Mouse (Mus musculus) heart, embryonic 13.5 days (tissue): ENCODE measurements around the gene Plxna4. TPM values are rescaled to one million over a fixed set of nuclear protein-coding genes. Genes with fewer than 3 reads are reported as not detected.

ENCODE experiments used
- ATAC-seq: fragments of 200-750 bp; cut with Nextera tagmentation; 2 replicates; pipeline ENCODE4 v1.8.0; 2017; ENCODE audit warnings: moderate TSS enrichment; ENCODE audit not compliant: insufficient number of reproducible peaks, low FRiP score, low TSS enrichment; ENCODE audit errors: extremely low read depth
- H3K27ac ChIP-seq: fragments of 300-500 bp; sonication (generic); replicated peaks from 2 replicates; pipeline ENCODE4 v1.5.1; 2015; ENCODE audit warnings: moderate library complexity, mild to moderate bottlenecking, inconsistent platforms
- H3K27me3 ChIP-seq: fragments of 300-500 bp; sonication (generic); replicated peaks from 2 replicates; pipeline ENCODE4 v1.6.1; 2015; ENCODE audit warnings: mild to moderate bottlenecking, inconsistent platforms
- H3K36me3 ChIP-seq: fragments of 300-500 bp; sonication (generic); 2 replicates; pipeline ENCODE4 v1.6.1; 2015; ENCODE audit warnings: mild to moderate bottlenecking, inconsistent platforms
- H3K4me1 ChIP-seq: fragments of 300-500 bp; sonication (generic); 2 replicates; pipeline ENCODE4 v1.6.1; 2015; ENCODE audit warnings: inconsistent platforms
- H3K4me2 ChIP-seq: fragments of 300-500 bp; sonication (generic); 2 replicates; pipeline ENCODE4 v1.6.1; 2015; ENCODE audit warnings: inconsistent platforms, mild to moderate bottlenecking, moderate library complexity
- H3K4me3 ChIP-seq: fragments of 300-500 bp; sonication (generic); 2 replicates; pipeline ENCODE4 v1.5.1; 2015; ENCODE audit warnings: moderate library complexity, mild to moderate bottlenecking, inconsistent platforms
- H3K9ac ChIP-seq: fragments of 300-500 bp; sonication (generic); 2 replicates; pipeline ENCODE4 v1.6.1; 2015; ENCODE audit warnings: inconsistent platforms, mild to moderate bottlenecking, moderate library complexity
- H3K9me3 ChIP-seq: fragments of 300-500 bp; sonication (generic); 2 replicates; pipeline ENCODE4 v1.6.1; 2016; ENCODE audit warnings: inconsistent platforms
- WGBS: fragments of 180-500 bp; shearing (Covaris S2); methylation state at CpG from one replicate; pipeline ENCODE4 v1.1.7; 2015; ENCODE audit warnings: mixed read lengths; 5-methylcytosine and 5-hydroxymethylcytosine counted together
- polyA plus RNA-seq: library from polyadenylated mRNA; unstranded; fragments of >200 nt; fragmentation: Nextera tagmentation; extraction: Ambion mirVana; gene quantifications from 2 replicates; pipeline ENCODE4 v1.2.1, GENCODE M21; 2015

Gene Plxna4
- polyA plus RNA-seq, 1 experiment from 2014 or later, result 5.5 TPM

GRCm38 (mm10) chr6:32373931-32374361 is 214.0 kb downstream of the Plxna4 start:
- H3K36me3 ChIP-seq, result 0 out of 2 replicates have a peak, but pooled peaks cover 6% of the 10 kb centered on the region
- peaks cover 41% of the 10 kb centered on the region for H3K4me1 ChIP-seq
- H3K9me3 ChIP-seq, result no peaks in the 10 kb centered on the region
- no peak overlapping the region for H3K9ac ChIP-seq
- ATAC-seq, result no peak
- no peak overlapping the region for H3K4me3 ChIP-seq
- H3K27ac ChIP-seq, result no peak overlapping the region
- 82% methylated on average over 8 of the region's 8 CpGs for WGBS
- no peaks in the 10 kb centered on the region for H3K27me3 ChIP-seq
- no peak overlapping the region for H3K4me2 ChIP-seq

DNA sequence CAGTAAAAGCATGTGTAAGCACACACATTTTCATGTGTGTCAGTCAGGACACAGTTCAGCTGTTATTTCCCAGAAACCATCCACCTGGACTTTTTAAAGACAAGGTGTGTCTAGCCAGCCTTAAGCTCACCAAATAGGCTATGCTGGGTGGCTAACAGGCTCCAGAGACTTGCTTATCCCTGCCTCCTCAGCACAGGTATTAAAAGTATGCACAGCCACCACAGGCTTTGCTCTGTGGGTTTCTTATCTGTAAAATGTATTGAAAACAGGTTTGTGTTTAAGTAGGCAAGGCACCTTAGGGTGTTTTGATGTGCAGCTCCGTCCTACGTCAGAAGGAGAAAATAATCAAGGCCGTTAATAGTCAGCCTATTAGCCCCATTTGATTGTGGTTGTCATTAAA is 218.9 kb downstream of the Plxna4 start:
- ATAC-seq, result no peak
- H3K9ac ChIP-seq, result no peak overlapping the region
- H3K36me3 ChIP-seq, result 0 out of 2 replicates have a peak, but pooled peaks cover 6% of the 10 kb centered on the region
- no peak overlapping the region for H3K4me2 ChIP-seq
- no peak overlapping the region for H3K4me3 ChIP-seq
- no peak overlapping the region for H3K27ac ChIP-seq
- 72% methylated on average over 3 of the region's 3 CpGs for WGBS
- H3K9me3 ChIP-seq, result no peaks in the 10 kb centered on the region
- no peaks in the 10 kb centered on the region for H3K27me3 ChIP-seq
- peaks cover 30% of the 10 kb centered on the region for H3K4me1 ChIP-seq

GRCm38 (mm10) chr6:32368408-32368807 is 219.6 kb downstream of the Plxna4 start:
- no peaks in the 10 kb centered on the region for H3K27me3 ChIP-seq
- H3K36me3 ChIP-seq, result 0 out of 2 replicates have a peak, but pooled peaks cover 1% of the 10 kb centered on the region
- H3K4me2 ChIP-seq, result no peak overlapping the region
- H3K9me3 ChIP-seq, result no peaks in the 10 kb centered on the region
- H3K27ac ChIP-seq, result no peak overlapping the region
- no peak for ATAC-seq
- H3K4me1 ChIP-seq, result peaks cover 36% of the 10 kb centered on the region
- no peak overlapping the region for H3K4me3 ChIP-seq
- no peak overlapping the region for H3K9ac ChIP-seq
- 77% methylated on average over 4 of the region's 4 CpGs for WGBS

DNA sequence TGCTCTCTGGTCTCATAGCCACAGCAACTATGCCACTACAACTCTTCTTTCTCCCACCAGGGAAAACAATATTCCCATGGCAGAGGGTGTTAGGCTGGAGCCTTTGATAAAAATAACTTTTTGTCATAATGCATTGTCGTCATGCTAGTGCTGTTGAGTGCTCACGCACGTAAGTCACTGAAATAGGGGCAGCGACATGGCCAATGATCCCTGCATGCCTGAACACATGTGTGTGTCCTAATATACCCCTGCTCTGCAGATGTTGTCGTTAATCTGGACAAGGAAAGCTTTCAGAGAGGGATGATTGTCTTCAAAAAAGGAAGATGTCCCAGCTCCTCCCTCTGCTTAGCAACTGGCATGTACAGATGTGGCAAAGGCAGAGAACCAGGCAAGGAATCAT is 223.1 kb downstream of the Plxna4 start:
- H3K27ac ChIP-seq, result 0 out of 2 replicates have a peak overlapping the region, but pooled peaks have one; percentile 25
- H3K4me3 ChIP-seq, result no peak overlapping the region
- peaks cover 55% of the 10 kb centered on the region for H3K4me1 ChIP-seq
- H3K9me3 ChIP-seq, result no peaks in the 10 kb centered on the region
- H3K27me3 ChIP-seq, result no peaks in the 10 kb centered on the region
- H3K9ac ChIP-seq, result no peak overlapping the region
- no peak for ATAC-seq
- no peak overlapping the region for H3K4me2 ChIP-seq
- WGBS, result 64% methylated on average over 5 of the region's 5 CpGs
- H3K36me3 ChIP-seq, result no peaks in the 10 kb centered on the region

GRCm38 (mm10) chr6:32363489-32364068 is 224.4 kb downstream of the Plxna4 start:
- Histone ChIP-seq H3K4me1 (peaks cover 51% of the 10 kb centered on the region), H3K9ac (no peak overlapping the region), H3K4me2 (no peak overlapping the region), H3K9me3 (no peaks in the 10 kb centered on the region), H3K27ac (no peak overlapping the region), H3K4me3 (no peak overlapping the region), H3K27me3 (no peaks in the 10 kb centered on the region), H3K36me3 (no peaks in the 10 kb centered on the region)
- WGBS, result 78% methylated on average over 7 of the region's 7 CpGs
- ATAC-seq, result no peak

GRCm38 (mm10) chr6:32362421-32362820 is 225.6 kb downstream of the Plxna4 start:
- Histone ChIP-seq H3K4me1 (peaks cover 50% of the 10 kb centered on the region), H3K4me2 (no peak overlapping the region), H3K4me3 (no peak overlapping the region), H3K36me3 (no peaks in the 10 kb centered on the region), H3K9me3 (no peaks in the 10 kb centered on the region), H3K27ac (no peak overlapping the region), H3K9ac (no peak overlapping the region), H3K27me3 (no peaks in the 10 kb centered on the region)
- ATAC-seq, result no peak
- WGBS, result 82% methylated on average over 4 of the region's 4 CpGs

- Histone ChIP-seq H3K9me3 (no peaks in the 10 kb centered on the region), H3K36me3 (no peaks in the 10 kb centered on the region), H3K4me2 (no peak overlapping the region), H3K27me3 (no peaks in the 10 kb centered on the region), H3K4me3 (no peak overlapping the region), H3K27ac (0 out of 2 replicates have a peak overlapping the region, but pooled peaks have one; percentile 8), H3K4me1 (peaks cover 55% of the 10 kb centered on the region), H3K9ac (no peak overlapping the region)
- ATAC-seq, result no peak
- 36% methylated on average over 3 of the region's 3 CpGs for WGBS
Measured at GRCm38 (mm10) chr6:32359675-32360074, 228.3 kb downstream of the Plxna4 start.

- no peak overlapping the region for H3K4me2 ChIP-seq
- H3K4me1 ChIP-seq, result peaks cover 44% of the 10 kb centered on the region
- no peaks in the 10 kb centered on the region for H3K9me3 ChIP-seq
- H3K4me3 ChIP-seq, result no peak overlapping the region
- 79% methylated on average over 5 of the region's 5 CpGs for WGBS
- H3K27ac ChIP-seq, result no peak overlapping the region
- H3K36me3 ChIP-seq, result no peaks in the 10 kb centered on the region
- no peak overlapping the region for H3K9ac ChIP-seq
- ATAC-seq, result no peak
- no peaks in the 10 kb centered on the region for H3K27me3 ChIP-seq
Measured at GRCm38 (mm10) chr6:32357497-32357896, 230.5 kb downstream of the Plxna4 start.

- H3K4me2 ChIP-seq, result no peak overlapping the region
- no peak for ATAC-seq
- H3K27me3 ChIP-seq, result no peaks in the 10 kb centered on the region
- no peak overlapping the region for H3K9ac ChIP-seq
- 74% methylated on average over 4 of the region's 4 CpGs for WGBS
- H3K4me3 ChIP-seq, result no peak overlapping the region
- peak overlapping the region; percentile 61 for H3K27ac ChIP-seq
- H3K36me3 ChIP-seq, result no peaks in the 10 kb centered on the region
- no peaks in the 10 kb centered on the region for H3K9me3 ChIP-seq
- peaks cover 46% of the 10 kb centered on the region for H3K4me1 ChIP-seq
Measured at GRCm38 (mm10) chr6:32355559-32355958, 232.4 kb downstream of the Plxna4 start.

- Histone ChIP-seq H3K4me3 (no peak overlapping the region), H3K36me3 (no peaks in the 10 kb centered on the region), H3K4me2 (no peak overlapping the region), H3K27me3 (no peaks in the 10 kb centered on the region), H3K9me3 (no peaks in the 10 kb centered on the region), H3K4me1 (peaks cover 62% of the 10 kb centered on the region), H3K9ac (no peak overlapping the region), H3K27ac (no peak overlapping the region)
- ATAC-seq, result no peak
- 52% methylated on average over 2 of the region's 2 CpGs for WGBS
Measured at GRCm38 (mm10) chr6:32348996-32349395, 239.0 kb downstream of the Plxna4 start.

DNA sequence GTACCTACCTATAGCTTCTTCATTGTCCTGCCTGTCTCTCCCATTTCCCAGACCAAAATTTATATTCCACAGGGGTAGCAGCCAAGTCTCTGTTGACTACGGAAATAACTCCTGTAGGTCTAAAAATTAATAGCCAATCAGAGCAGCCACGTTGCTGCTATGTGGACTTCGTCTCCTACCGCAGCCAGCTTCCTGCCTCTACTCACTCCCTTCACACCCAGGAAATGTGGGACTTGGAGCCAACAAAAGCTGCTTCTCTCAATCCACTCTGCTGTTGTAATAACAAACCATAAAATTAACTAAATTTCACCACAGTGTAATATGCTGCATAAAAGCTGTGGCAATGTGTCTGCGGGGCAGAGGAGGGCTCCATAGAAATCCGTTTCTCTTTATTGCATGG is 239.9 kb downstream of the Plxna4 start:
- no peak overlapping the region for H3K27ac ChIP-seq
- no peaks in the 10 kb centered on the region for H3K9me3 ChIP-seq
- no peak overlapping the region for H3K9ac ChIP-seq
- peaks cover 67% of the 10 kb centered on the region for H3K4me1 ChIP-seq
- H3K4me2 ChIP-seq, result no peak overlapping the region
- no peaks in the 10 kb centered on the region for H3K27me3 ChIP-seq
- H3K4me3 ChIP-seq, result no peak overlapping the region
- H3K36me3 ChIP-seq, result no peaks in the 10 kb centered on the region
- WGBS, result 66% methylated on average over 6 of the region's 6 CpGs
- ATAC-seq, result no peak

DNA sequence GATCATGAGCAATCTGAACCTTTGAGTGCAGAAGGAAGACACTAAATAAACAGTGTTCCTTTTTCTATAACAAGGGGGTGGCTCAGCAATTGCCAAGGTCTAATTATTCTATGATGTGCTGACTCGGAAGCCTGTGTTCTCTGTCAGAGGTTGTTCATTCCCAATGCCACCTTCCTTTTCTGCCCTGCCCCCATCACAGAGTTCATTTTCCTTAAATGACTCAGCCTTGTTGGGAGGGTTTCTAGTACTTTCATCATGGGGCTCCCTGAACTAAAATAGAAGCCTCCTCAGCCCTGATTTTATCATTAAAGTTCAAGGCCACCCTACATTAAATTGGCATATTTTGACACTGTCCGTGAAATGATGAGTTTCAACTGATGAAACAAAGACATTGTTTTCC is 242.0 kb downstream of the Plxna4 start:
- H3K27me3 ChIP-seq, result no peaks in the 10 kb centered on the region
- no peak overlapping the region for H3K4me3 ChIP-seq
- ATAC-seq, result no peak
- H3K4me2 ChIP-seq, result no peak overlapping the region
- WGBS, result 75% methylated on average over 2 of the region's 2 CpGs
- H3K9ac ChIP-seq, result no peak overlapping the region
- H3K27ac ChIP-seq, result no peak overlapping the region
- H3K9me3 ChIP-seq, result no peaks in the 10 kb centered on the region
- peaks cover 82% of the 10 kb centered on the region for H3K4me1 ChIP-seq
- H3K36me3 ChIP-seq, result no peaks in the 10 kb centered on the region
